Mouse (Mus musculus) adrenal gland, adult 2 months (tissue): ENCODE data around the gene Krtap11-1. TPM values are rescaled to one million over a fixed set of nuclear protein-coding genes. Genes with fewer than 3 reads are reported as not detected.

Experiments used
- polyA plus RNA-seq: library from polyadenylated mRNA; depleted of rRNA; stranded (reverse); fragments of >200 nt; gene quantifications from 2 replicates; pipeline ENCODE4 v1.2.3, GENCODE M21; 2012; rRNA removed
- total RNA-seq, 2 experiments: library from RNA; stranded (reverse); gene quantifications; 2 replicates each; pipeline ENCODE4 v1.2.3; 2021

Gene Krtap11-1
- total and polyA plus RNA-seq, 3 experiments, result not detected

Other genes starting within 250 kb of the Krtap11-1 start
- not detected for gene Krtap21-1, start 167.3 kb downstream of the Krtap11-1 start, total RNA-seq
- not detected in 2 replicates for gene Krtap21-1, start 167.3 kb downstream of the Krtap11-1 start, polyA plus RNA-seq
- gene Krtap6-2, start 151.1 kb downstream of the Krtap11-1 start, total RNA-seq, result not detected
- gene Krtap6-2, start 151.1 kb downstream of the Krtap11-1 start, polyA plus RNA-seq, result not detected in 2 replicates
- gene Krtap8-1, start 83.2 kb downstream of the Krtap11-1 start, total RNA-seq, result not detected
- not detected in 2 replicates for gene Krtap8-1, start 83.2 kb downstream of the Krtap11-1 start, polyA plus RNA-seq
- gene Krtap7-1, start 62.9 kb downstream of the Krtap11-1 start, total RNA-seq, result not detected
- gene Krtap7-1, start 62.9 kb downstream of the Krtap11-1 start, polyA plus RNA-seq, result not detected in 2 replicates